26 mouse cellular contexts compared by ENCODE assay signal in the genomic region with DNA sequence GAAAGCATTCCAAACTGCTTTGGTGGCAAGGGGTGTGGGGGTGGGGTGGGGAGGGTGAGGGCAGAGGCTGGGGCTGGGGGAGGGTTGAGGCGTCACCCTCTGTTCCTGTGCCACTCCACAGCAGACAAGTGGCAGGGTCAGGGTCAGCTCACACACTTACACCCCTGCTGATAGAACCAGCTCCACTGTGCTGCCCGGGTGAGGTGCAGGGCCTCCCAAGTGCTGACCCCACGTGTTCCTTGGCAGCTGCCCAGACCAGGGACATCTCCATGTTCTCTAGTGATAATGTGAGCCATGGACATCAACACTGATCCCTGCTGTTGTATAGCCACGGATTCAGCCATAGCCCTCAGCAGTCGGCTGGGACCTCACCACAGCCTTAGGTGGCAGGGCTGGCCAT.
A peak's percentile ranks its signal among the peaks of the same experiment; 100 is the strongest.
DNase-seq lines count a peak whose midpoint lies in the region; ATAC-seq lines count a peak whose summit lies in the region.
"Had no signal": no experiment of that assay in that cellular context is flagged by ENCODE, and none has a peak within 500 bp of the region (broad histone marks: within the 10 kb centered on the region; RNA-seq: fewer than 3 reads in every experiment).

No protein-coding gene starts in this region.

- no peaks in the 10 kb centered on the region for H3K36me3 ChIP-seq in forebrain, embryonic 13.5 days (ENCODE audit: poor library complexity, severe bottlenecking)
- no peaks in the 10 kb centered on the region for H3K36me3 ChIP-seq in forebrain, embryonic 15.5 days
- no peaks in the 10 kb centered on the region for H3K36me3 ChIP-seq in hindbrain, embryonic 15.5 days
- no peaks in the 10 kb centered on the region for H3K36me3 ChIP-seq in hindbrain, embryonic 12.5 days
- no peaks in the 10 kb centered on the region for H3K36me3 ChIP-seq in midbrain, embryonic 11.5 days (ENCODE audit: control insufficient read depth, insufficient read depth, low read length)
- no peaks in the 10 kb centered on the region for H3K36me3 ChIP-seq in midbrain, embryonic 10.5 days
- H3K36me3 ChIP-seq: embryonic facial prominence, embryonic 15.5 days; forebrain, embryonic 12.5 days; heart, embryonic 10.5 days; hindbrain, embryonic 13.5 days; midbrain, embryonic 15.5 days had no signal

- no peak for DNase-seq in midbrain, embryonic 11.5 days (ENCODE audit: low spot score, missing footprints)
- DNase-seq in midbrain, embryonic 10.5 days (ENCODE audit: low spot score): no peak
- no peak for DNase-seq in right cerebral cortex, postnatal 14 days
- DNase-seq: adrenal gland, postnatal 14 days; cerebellum, adult 11 months; cerebellum, adult 9-10 months; gastrocnemius, postnatal 14 days; kidney, adult 11 months; kidney, postnatal 25 days; liver; lung, adult 2 months; right cerebral cortex, adult 18-20 months had no signal

- no peaks in the 10 kb centered on the region for H3K9me3 ChIP-seq in forebrain, embryonic 13.5 days (replicated peaks)
- H3K9me3 ChIP-seq in forebrain, embryonic 15.5 days: no peaks in the 10 kb centered on the region
- no peaks in the 10 kb centered on the region for H3K9me3 ChIP-seq in hindbrain, embryonic 15.5 days
- no peaks in the 10 kb centered on the region for H3K9me3 ChIP-seq in hindbrain, embryonic 12.5 days (replicated peaks)
- H3K9me3 ChIP-seq in midbrain, embryonic 11.5 days (ENCODE audit: control insufficient read depth, low read length): no peaks in the 10 kb centered on the region
- no peaks in the 10 kb centered on the region for H3K9me3 ChIP-seq in midbrain, embryonic 10.5 days (replicated peaks)
- H3K9me3 ChIP-seq: embryonic facial prominence, embryonic 15.5 days; forebrain, embryonic 12.5 days; heart, embryonic 10.5 days; hindbrain, embryonic 13.5 days; midbrain, embryonic 15.5 days had no signal

- H3K4me3 ChIP-seq in forebrain, embryonic 13.5 days: no peak overlapping the region
- no peak overlapping the region for H3K4me3 ChIP-seq in forebrain, embryonic 15.5 days
- no peak overlapping the region for H3K4me3 ChIP-seq in hindbrain, embryonic 15.5 days
- no peak overlapping the region for H3K4me3 ChIP-seq in hindbrain, embryonic 12.5 days
- no peak overlapping the region for H3K4me3 ChIP-seq in midbrain, embryonic 11.5 days (ENCODE audit: low read depth, low read length)
- H3K4me3 ChIP-seq in midbrain, embryonic 10.5 days: no peak overlapping the region
- H3K4me3 ChIP-seq: embryonic facial prominence, embryonic 15.5 days; forebrain, embryonic 12.5 days; heart, embryonic 10.5 days; hindbrain, embryonic 13.5 days; layer of hippocampus, adult 2 months; left cerebral cortex, adult 2 months; midbrain, embryonic 15.5 days had no signal

- H3K27ac ChIP-seq in forebrain, embryonic 13.5 days: no peak overlapping the region
- H3K27ac ChIP-seq in forebrain, embryonic 15.5 days (replicated peaks): no peak overlapping the region
- no peak overlapping the region for H3K27ac ChIP-seq in hindbrain, embryonic 15.5 days (replicated peaks)
- H3K27ac ChIP-seq in hindbrain, embryonic 12.5 days: no peak overlapping the region
- H3K27ac ChIP-seq in midbrain, embryonic 11.5 days (ENCODE audit: low read depth, low read length): no peak overlapping the region
- H3K27ac ChIP-seq in midbrain, embryonic 10.5 days (replicated peaks): no peak overlapping the region
- H3K27ac ChIP-seq: embryonic facial prominence, embryonic 15.5 days; forebrain, embryonic 12.5 days; heart, embryonic 10.5 days; hindbrain, embryonic 13.5 days; layer of hippocampus, adult 2 months; left cerebral cortex, adult 2 months; liver, embryonic 14.5 days; midbrain, embryonic 15.5 days had no signal

- H3K27me3 ChIP-seq in forebrain, embryonic 13.5 days: no peaks in the 10 kb centered on the region
- H3K27me3 ChIP-seq in forebrain, embryonic 15.5 days: no peaks in the 10 kb centered on the region
- no peaks in the 10 kb centered on the region for H3K27me3 ChIP-seq in hindbrain, embryonic 15.5 days
- no peaks in the 10 kb centered on the region for H3K27me3 ChIP-seq in hindbrain, embryonic 12.5 days
- H3K27me3 ChIP-seq in midbrain, embryonic 11.5 days (ENCODE audit: control insufficient read depth, insufficient read depth, low read length): no peaks in the 10 kb centered on the region
- no peaks in the 10 kb centered on the region for H3K27me3 ChIP-seq in midbrain, embryonic 10.5 days (ENCODE audit: low read depth, poor library complexity, severe bottlenecking)
- H3K27me3 ChIP-seq: embryonic facial prominence, embryonic 15.5 days; forebrain, embryonic 12.5 days; hindbrain, embryonic 13.5 days; midbrain, embryonic 15.5 days had no signal

- WGBS in forebrain, embryonic 13.5 days: 89% methylated on average over 5 of the region's 5 CpGs
- 86% methylated on average over 5 of the region's 5 CpGs for WGBS in forebrain, embryonic 15.5 days
- 89% methylated on average over 5 of the region's 5 CpGs for WGBS in hindbrain, embryonic 15.5 days
- 85% methylated on average over 5 of the region's 5 CpGs for WGBS in hindbrain, embryonic 12.5 days
- WGBS in midbrain, embryonic 11.5 days: 83% methylated on average over 5 of the region's 5 CpGs
- 90% methylated on average over 5 of the region's 5 CpGs for WGBS in midbrain, embryonic 10.5 days

- H3K9ac ChIP-seq in forebrain, embryonic 13.5 days: no peak overlapping the region
- H3K9ac ChIP-seq in forebrain, embryonic 15.5 days (replicated peaks): no peak overlapping the region
- H3K9ac ChIP-seq in hindbrain, embryonic 15.5 days: no peak overlapping the region
- no peak overlapping the region for H3K9ac ChIP-seq in hindbrain, embryonic 12.5 days
- no peak overlapping the region for H3K9ac ChIP-seq in midbrain, embryonic 11.5 days (ENCODE audit: low read length)
- H3K9ac ChIP-seq: embryonic facial prominence, embryonic 15.5 days; forebrain, embryonic 12.5 days; hindbrain, embryonic 13.5 days; liver, embryonic 14.5 days; midbrain, embryonic 15.5 days had no signal

- ATAC-seq in forebrain, embryonic 13.5 days: 0 out of 2 replicates have a peak, but pooled peaks have one; percentile 27
- ATAC-seq in forebrain, embryonic 15.5 days (replicated peaks): no peak
- ATAC-seq in hindbrain, embryonic 15.5 days (ENCODE audit: low FRiP score, low read depth): peak; percentile 15; the same call in 1 of the 2 replicates
- ATAC-seq in hindbrain, embryonic 12.5 days (ENCODE audit: low FRiP score): no peak
- ATAC-seq in midbrain, embryonic 11.5 days (ENCODE audit: low FRiP score): peak; percentile 40; the same call in 1 of the 2 replicates
- ATAC-seq: inflammation-experienced regulatory T-cells, adult 6 months; midbrain, embryonic 15.5 days; Patski had no signal

- H3K4me2 ChIP-seq in forebrain, embryonic 13.5 days: no peak overlapping the region
- no peak overlapping the region for H3K4me2 ChIP-seq in forebrain, embryonic 15.5 days (replicated peaks)
- no peak overlapping the region for H3K4me2 ChIP-seq in hindbrain, embryonic 15.5 days
- no peak overlapping the region for H3K4me2 ChIP-seq in hindbrain, embryonic 12.5 days (replicated peaks)
- no peak overlapping the region for H3K4me2 ChIP-seq in midbrain, embryonic 11.5 days
- H3K4me2 ChIP-seq: embryonic facial prominence, embryonic 15.5 days; forebrain, embryonic 12.5 days; hindbrain, embryonic 13.5 days; midbrain, embryonic 15.5 days had no signal

- H3K4me1 ChIP-seq in forebrain, embryonic 13.5 days: no peaks in the 10 kb centered on the region
- no peaks in the 10 kb centered on the region for H3K4me1 ChIP-seq in forebrain, embryonic 15.5 days
- no peaks in the 10 kb centered on the region for H3K4me1 ChIP-seq in hindbrain, embryonic 15.5 days (replicated peaks)
- H3K4me1 ChIP-seq in hindbrain, embryonic 12.5 days: no peaks in the 10 kb centered on the region
- H3K4me1 ChIP-seq in midbrain, embryonic 11.5 days (ENCODE audit: control insufficient read depth, insufficient read depth, low read length): no peaks in the 10 kb centered on the region
- H3K4me1 ChIP-seq in midbrain, embryonic 10.5 days: no peaks in the 10 kb centered on the region
- H3K4me1 ChIP-seq: embryonic facial prominence, embryonic 15.5 days; forebrain, embryonic 12.5 days; heart, embryonic 10.5 days; hindbrain, embryonic 13.5 days; midbrain, embryonic 15.5 days had no signal

Comparison
In these comparisons a context has a peak if more than half of its experiments do, and no peak if none do; other contexts are left out.
1. ATAC-seq: peak in forebrain, embryonic 13.5 days (single experiment), hindbrain, embryonic 15.5 days (single experiment) and midbrain, embryonic 11.5 days (single experiment); none in forebrain, embryonic 15.5 days (single experiment) and hindbrain, embryonic 12.5 days (single experiment).